Mouse (Mus musculus): ENCODE results near the gene Dars. TPM values are rescaled to one million over a fixed set of nuclear protein-coding genes. Genes with fewer than 3 reads are reported as not detected.

The Dars gene
- polyA plus RNA-seq, 1 experiment from 2014 or later = 168 TPM

GRCm38 (mm10) chr1:128359554-128360376 is 57.4 kb downstream of the Dars start, which contains the start of gene Mcm6:
Gene Mcm6, minus strand, starts transcription at chr1:128359664.
- WGBS = 3% methylated on average over 38 of the region's 38 CpGs
- H3K36me3 ChIP-seq (replicated peaks) = peaks cover 58% of the 10 kb centered on the region

GRCm38 (mm10) chr1:128358916-128359553 is 58.1 kb downstream of the Dars start:
- DNase-seq (ENCODE audit: low spot score) = peak; percentile 61
- Histone ChIP-seq H3K27ac (replicated peaks) (peak overlapping the region; percentile 96), H3K4me3 (peak overlapping the region; percentile 87), H3K4me1 (peaks cover 26% of the 10 kb centered on the region), H3K27me3 (replicated peaks; ENCODE audit: low read depth, poor library complexity, severe bottlenecking) (no peaks in the 10 kb centered on the region), H3K9me3 (no peaks in the 10 kb centered on the region), H3K36me3 (replicated peaks) (peaks cover 58% of the 10 kb centered on the region)
- 1% methylated on average over 35 of the region's 35 CpGs for WGBS

More at GRCm38 (mm10) chr1:128359554-128360376, 57.4 kb downstream of the Dars start, which contains the start of gene Mcm6:
- peak; percentile 96 for DNase-seq (ENCODE audit: low spot score)
- H3K27ac ChIP-seq (replicated peaks) = peak within 1 kb of the TSS; percentile 96
- H3K4me3 ChIP-seq = peak within 1 kb of the TSS; percentile 87
- no peaks in the 10 kb centered on the region for H3K9me3 ChIP-seq
- no peaks in the 10 kb centered on the region for H3K27me3 ChIP-seq (replicated peaks; ENCODE audit: low read depth, poor library complexity, severe bottlenecking)
- H3K4me1 ChIP-seq = peaks cover 26% of the 10 kb centered on the region

- Histone ChIP-seq H3K9me3 (no peaks in the 10 kb centered on the region), H3K4me1 (peaks cover 26% of the 10 kb centered on the region), H3K27me3 (replicated peaks; ENCODE audit: low read depth, poor library complexity, severe bottlenecking) (no peaks in the 10 kb centered on the region), H3K27ac (replicated peaks) (0 out of 2 replicates have a peak overlapping the region, but pooled peaks have one; percentile 96), H3K36me3 (replicated peaks) (peaks cover 62% of the 10 kb centered on the region), H3K4me3 (peak overlapping the region; percentile 87)
- WGBS = 75% methylated on average over 6 of the region's 6 CpGs
- DNase-seq (ENCODE audit: low spot score) = no peak
Measured at GRCm38 (mm10) chr1:128358276-128358675, 58.9 kb downstream of the Dars start.

- H3K27ac ChIP-seq (replicated peaks) = peak overlapping the region; percentile 25; the same call in 1 of the 2 replicates
- no peaks in the 10 kb centered on the region for H3K27me3 ChIP-seq (replicated peaks; ENCODE audit: low read depth, poor library complexity, severe bottlenecking)
- H3K4me3 ChIP-seq = peak overlapping the region; percentile 87
- 68% methylated on average over 3 of the region's 3 CpGs for WGBS
- peaks cover 62% of the 10 kb centered on the region for H3K36me3 ChIP-seq (replicated peaks)
- peaks cover 26% of the 10 kb centered on the region for H3K4me1 ChIP-seq
- no peaks in the 10 kb centered on the region for H3K9me3 ChIP-seq
- DNase-seq (ENCODE audit: low spot score) = no peak
Measured at GRCm38 (mm10) chr1:128357452-128357851, 59.7 kb downstream of the Dars start.

- Histone ChIP-seq H3K36me3 (replicated peaks) (peaks cover 93% of the 10 kb centered on the region), H3K27me3 (replicated peaks; ENCODE audit: low read depth, poor library complexity, severe bottlenecking) (no peaks in the 10 kb centered on the region), H3K4me3 (no peak overlapping the region), H3K27ac (replicated peaks) (no peak overlapping the region), H3K9me3 (no peaks in the 10 kb centered on the region), H3K4me1 (peaks cover 13% of the 10 kb centered on the region)
- no peak for DNase-seq (ENCODE audit: low spot score)
- WGBS = 88% methylated on average over 3 of the region's 3 CpGs
Measured at GRCm38 (mm10) chr1:128353092-128353491, 64.1 kb downstream of the Dars start.

GRCm38 (mm10) chr1:128344232-128344631 is 72.9 kb downstream of the Dars start:
- DNase-seq (ENCODE audit: low spot score) = no peak
- H3K9me3 ChIP-seq = no peaks in the 10 kb centered on the region
- WGBS = 75% methylated on average over 10 of the region's 10 CpGs
- H3K4me1 ChIP-seq = no peaks in the 10 kb centered on the region
- H3K27ac ChIP-seq (replicated peaks) = no peak overlapping the region
- peaks cover 97% of the 10 kb centered on the region for H3K36me3 ChIP-seq (replicated peaks)
- no peak overlapping the region for H3K4me3 ChIP-seq
- no peaks in the 10 kb centered on the region for H3K27me3 ChIP-seq (replicated peaks; ENCODE audit: low read depth, poor library complexity, severe bottlenecking)

GRCm38 (mm10) chr1:128337708-128338320 is 79.4 kb downstream of the Dars start:
- WGBS = 92% methylated on average over 13 of the region's 13 CpGs
- no peaks in the 10 kb centered on the region for H3K27me3 ChIP-seq (replicated peaks; ENCODE audit: low read depth, poor library complexity, severe bottlenecking)
- H3K36me3 ChIP-seq (replicated peaks) = peaks cover 97% of the 10 kb centered on the region
- no peaks in the 10 kb centered on the region for H3K9me3 ChIP-seq
- no peak overlapping the region for H3K4me3 ChIP-seq
- H3K27ac ChIP-seq (replicated peaks) = no peak overlapping the region
- no peaks in the 10 kb centered on the region for H3K4me1 ChIP-seq
- no peak for DNase-seq (ENCODE audit: low spot score)

GRCm38 (mm10) chr1:128330313-128330712 is 86.9 kb downstream of the Dars start:
- 96% methylated on average over 1 of the region's 1 CpGs for WGBS
- peaks cover 95% of the 10 kb centered on the region for H3K36me3 ChIP-seq (replicated peaks)

GRCm38 (mm10) chr1:128328218-128328617 is 89.0 kb downstream of the Dars start, which contains the start of gene Lct:
Gene Lct, minus strand, starts transcription at chr1:128328318.
- WGBS = 86% methylated on average over 3 of the region's 3 CpGs
- no peak for DNase-seq (ENCODE audit: low spot score)
- Histone ChIP-seq H3K9me3 (no peaks in the 10 kb centered on the region), H3K27ac (replicated peaks) (no peak within 1 kb of the TSS), H3K4me3 (no peak within 1 kb of the TSS), H3K36me3 (replicated peaks) (peaks cover 93% of the 10 kb centered on the region), H3K27me3 (replicated peaks; ENCODE audit: low read depth, poor library complexity, severe bottlenecking) (no peaks in the 10 kb centered on the region), H3K4me1 (no peaks in the 10 kb centered on the region)

More at GRCm38 (mm10) chr1:128330313-128330712, 86.9 kb downstream of the Dars start:
- Histone ChIP-seq H3K4me1 (no peaks in the 10 kb centered on the region), H3K4me3 (no peak overlapping the region), H3K27me3 (replicated peaks; ENCODE audit: low read depth, poor library complexity, severe bottlenecking) (no peaks in the 10 kb centered on the region), H3K9me3 (no peaks in the 10 kb centered on the region), H3K27ac (replicated peaks) (no peak overlapping the region)
- no peak for DNase-seq (ENCODE audit: low spot score)

GRCm38 (mm10) chr1:128327165-128327564 is 90.0 kb downstream of the Dars start:
- 88% methylated on average over 1 of the region's 1 CpGs for WGBS
- Histone ChIP-seq H3K27ac (replicated peaks) (no peak overlapping the region), H3K27me3 (replicated peaks; ENCODE audit: low read depth, poor library complexity, severe bottlenecking) (no peaks in the 10 kb centered on the region), H3K4me1 (no peaks in the 10 kb centered on the region), H3K9me3 (no peaks in the 10 kb centered on the region), H3K4me3 (no peak overlapping the region), H3K36me3 (replicated peaks) (peaks cover 88% of the 10 kb centered on the region)
- DNase-seq (ENCODE audit: low spot score) = no peak

GRCm38 (mm10) chr1:128324776-128325175 is 92.4 kb downstream of the Dars start:
- Histone ChIP-seq H3K27me3 (replicated peaks; ENCODE audit: low read depth, poor library complexity, severe bottlenecking) (no peaks in the 10 kb centered on the region), H3K4me3 (no peak overlapping the region), H3K36me3 (replicated peaks) (peaks cover 64% of the 10 kb centered on the region), H3K27ac (replicated peaks) (no peak overlapping the region), H3K4me1 (no peaks in the 10 kb centered on the region), H3K9me3 (no peaks in the 10 kb centered on the region)
- 84% methylated on average over 2 of the region's 2 CpGs for WGBS
- DNase-seq (ENCODE audit: low spot score) = no peak

GRCm38 (mm10) chr1:128323026-128323643 is 94.0 kb downstream of the Dars start:
- H3K27ac ChIP-seq (replicated peaks) = no peak overlapping the region
- no peak overlapping the region for H3K4me3 ChIP-seq
- no peaks in the 10 kb centered on the region for H3K9me3 ChIP-seq
- peaks cover 48% of the 10 kb centered on the region for H3K36me3 ChIP-seq (replicated peaks)
- H3K4me1 ChIP-seq = no peaks in the 10 kb centered on the region
- no peaks in the 10 kb centered on the region for H3K27me3 ChIP-seq (replicated peaks; ENCODE audit: low read depth, poor library complexity, severe bottlenecking)
- 86% methylated on average over 8 of the region's 8 CpGs for WGBS
- no peak for DNase-seq (ENCODE audit: low spot score)

Data from embryonic facial prominence, embryonic 10.5 days (tissue).